Mouse (Mus musculus) lung, postnatal 14 days (tissue): ENCODE measurements around the gene Lhx6.
"Not testable (repeated sequence)": the region's sequence is repeated elsewhere in the genome, so short reads cannot be mapped to it uniquely, and the experiment has no call there.

Source experiments
- DNase-seq: peaks from one replicate; pipeline ENCODE4 v3.0.0; 2021

Lhx6 gene

GRCm38 (mm10) chr2:36104956-36105741 lies at the start of gene Lhx6:
TSS of gene Lhx6 (minus strand) at chr2:36105408.
- no peak for DNase-seq

DNA sequence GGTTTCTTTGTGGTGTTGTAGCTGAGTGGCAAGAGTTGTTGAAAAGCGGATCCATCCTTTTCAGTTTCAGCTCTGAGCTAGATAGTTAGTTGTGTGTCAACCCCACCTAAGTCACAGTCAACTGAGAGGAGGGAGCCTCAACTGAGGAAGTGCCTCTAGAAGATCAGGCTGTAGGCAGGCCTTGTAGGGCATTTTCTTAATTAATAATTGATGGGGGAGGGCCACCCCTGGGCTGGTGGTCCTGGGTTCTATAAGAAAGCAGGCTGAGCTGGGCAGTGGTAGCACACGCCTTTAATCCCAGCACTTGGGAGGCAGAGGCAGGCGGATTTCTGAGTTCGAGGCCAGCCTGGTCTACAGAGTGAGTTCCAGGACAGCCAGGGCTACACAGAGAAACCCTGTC lies 47.2 kb upstream of the Lhx6 start:
- DNase-seq: not testable (repeated sequence)

DNA sequence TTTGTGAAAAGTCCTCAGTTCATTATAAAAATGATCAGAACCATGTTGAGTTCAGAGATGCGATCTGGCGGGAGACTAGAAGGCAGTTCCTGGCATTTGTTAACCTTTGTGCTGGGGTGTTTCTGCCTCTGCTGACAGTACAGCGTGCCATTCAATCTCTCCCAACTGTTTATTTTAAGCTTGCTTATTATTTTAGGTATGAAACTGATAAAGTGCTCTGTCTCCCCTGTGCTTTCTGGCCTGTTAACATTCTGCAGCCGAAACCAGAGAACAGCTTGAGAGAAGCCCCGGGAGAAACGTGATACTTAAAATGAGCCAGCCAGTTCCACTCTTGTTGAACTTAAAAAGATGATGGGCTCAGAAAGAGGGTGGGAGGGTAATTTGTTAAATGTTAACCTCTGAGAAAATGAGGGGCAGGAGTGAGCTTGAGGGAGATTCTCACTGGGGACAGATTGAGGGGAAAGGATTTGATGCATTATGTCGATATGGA lies 43.7 kb upstream of the Lhx6 start:
- DNase-seq: no peak

- no peak for DNase-seq
Measured at GRCm38 (mm10) chr2:36139096-36139495, 33.9 kb upstream of the Lhx6 start.

DNA sequence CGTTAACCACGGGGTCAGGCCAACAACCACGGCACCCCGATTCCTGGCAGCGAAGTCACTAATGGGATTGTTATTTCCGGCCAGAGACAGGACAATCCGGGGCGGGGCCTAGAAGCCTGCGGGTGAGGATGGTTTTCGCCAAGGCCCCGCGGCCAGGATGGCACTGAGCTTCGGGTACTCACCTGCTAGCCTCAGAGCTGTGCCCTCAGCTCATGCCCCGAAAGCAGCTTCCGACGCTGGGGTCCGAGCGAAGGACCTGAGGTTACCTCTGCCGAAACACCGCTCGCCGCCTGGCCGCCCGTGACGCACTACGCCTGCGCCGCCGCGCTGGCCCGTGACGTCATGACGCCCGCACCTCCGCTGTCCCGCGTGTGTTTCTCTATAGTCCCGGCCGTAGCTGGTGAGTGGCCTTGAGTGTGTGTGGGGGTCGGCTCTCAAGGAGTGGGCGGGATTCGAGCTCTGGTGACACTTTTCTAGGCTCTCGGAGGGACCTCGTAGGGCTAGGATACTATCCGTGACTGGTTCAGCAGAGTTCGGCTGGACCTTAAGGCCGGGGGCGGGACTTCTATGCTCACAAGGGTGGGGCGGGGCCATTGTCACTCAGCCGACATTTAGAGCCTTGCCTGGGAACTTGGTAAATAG lies 31.2 kb upstream of the Lhx6 start, which contains the start of the genes Mrrf and Rbm18:
Gene Mrrf, plus strand, starts transcription at position 90 of the 642 bp plus-strand sequence.
Gene Rbm18, minus strand, starts transcription at position 474 of the 642 bp plus-strand sequence.
- DNase-seq: peak; percentile 93

DNA sequence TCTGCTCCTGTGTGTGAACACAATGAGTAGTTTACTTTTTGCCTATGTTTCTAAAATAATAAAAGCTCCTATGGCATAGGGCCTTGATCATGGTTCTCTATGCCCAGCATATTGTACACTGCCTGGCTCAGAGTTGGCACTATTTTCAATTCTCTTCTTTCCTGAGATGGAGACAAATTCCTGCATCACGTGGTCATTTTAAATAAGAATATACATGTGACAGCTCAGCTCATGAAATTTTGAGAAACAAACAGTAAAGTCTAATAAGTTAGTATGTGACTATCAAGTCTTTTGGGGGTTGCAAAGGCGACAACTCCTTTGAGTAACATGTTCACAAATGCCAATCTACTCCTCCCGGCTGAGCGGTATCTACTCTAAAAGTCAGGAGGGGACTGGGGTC lies 30.7 kb upstream of the Lhx6 start:
- no peak for DNase-seq

GRCm38 (mm10) chr2:36129051-36129450 lies 23.8 kb upstream of the Lhx6 start:
- no peak for DNase-seq

DNA sequence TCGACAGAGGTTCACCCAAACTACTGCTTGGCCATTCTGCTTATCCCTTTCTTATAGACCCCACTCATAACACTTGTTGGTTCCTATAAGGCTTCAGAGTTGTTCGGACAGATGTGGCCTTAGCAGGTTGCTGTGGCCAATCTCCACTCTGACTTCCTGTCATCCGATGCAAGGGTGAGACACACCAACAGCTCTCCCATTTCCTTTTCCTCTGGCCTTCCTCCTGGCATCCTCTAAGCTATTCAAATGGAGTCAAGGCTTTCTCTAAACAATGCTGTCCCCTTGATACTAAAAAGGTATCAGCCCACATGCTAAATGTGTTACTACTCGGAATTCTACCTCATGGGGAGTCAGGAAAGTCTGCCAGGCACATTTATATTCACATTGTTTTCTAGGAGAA lies 22.8 kb upstream of the Lhx6 start:
- DNase-seq: peak; percentile 13

- DNase-seq: no peak
Measured at GRCm38 (mm10) chr2:36126795-36127429, 21.7 kb upstream of the Lhx6 start.

- DNase-seq: no peak
Measured at GRCm38 (mm10) chr2:36112632-36113031, 7.4 kb upstream of the Lhx6 start.

GRCm38 (mm10) chr2:36108615-36109014 lies 3.4 kb upstream of the Lhx6 start:
- no peak for DNase-seq

DNA sequence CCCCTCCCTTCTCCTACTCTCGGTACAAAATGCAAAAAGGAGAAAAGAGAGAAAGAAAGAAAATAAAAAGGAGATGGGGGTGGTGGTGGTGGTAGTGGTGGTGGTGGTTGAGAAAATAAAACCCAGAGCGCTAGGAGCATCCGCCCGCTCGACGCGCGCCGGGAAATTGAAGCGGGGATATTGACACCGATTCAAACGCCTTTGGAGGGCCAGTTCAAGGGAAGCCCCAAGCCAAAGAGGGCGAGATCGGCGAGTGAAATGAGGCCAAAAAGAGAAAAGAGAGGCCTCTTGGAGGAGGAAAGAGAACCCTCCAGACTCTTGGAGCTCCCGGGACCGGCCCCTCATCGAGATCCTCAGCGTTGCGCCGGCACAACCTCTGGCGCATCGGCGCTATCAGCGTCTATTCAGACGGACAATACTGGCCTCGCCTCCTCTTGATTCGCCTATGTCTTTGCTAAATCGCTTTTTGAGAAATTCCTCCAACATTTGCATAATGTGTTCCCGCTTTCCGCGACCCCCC lies 712 bp downstream of the Lhx6 start:
- DNase-seq: no peak

DNA sequence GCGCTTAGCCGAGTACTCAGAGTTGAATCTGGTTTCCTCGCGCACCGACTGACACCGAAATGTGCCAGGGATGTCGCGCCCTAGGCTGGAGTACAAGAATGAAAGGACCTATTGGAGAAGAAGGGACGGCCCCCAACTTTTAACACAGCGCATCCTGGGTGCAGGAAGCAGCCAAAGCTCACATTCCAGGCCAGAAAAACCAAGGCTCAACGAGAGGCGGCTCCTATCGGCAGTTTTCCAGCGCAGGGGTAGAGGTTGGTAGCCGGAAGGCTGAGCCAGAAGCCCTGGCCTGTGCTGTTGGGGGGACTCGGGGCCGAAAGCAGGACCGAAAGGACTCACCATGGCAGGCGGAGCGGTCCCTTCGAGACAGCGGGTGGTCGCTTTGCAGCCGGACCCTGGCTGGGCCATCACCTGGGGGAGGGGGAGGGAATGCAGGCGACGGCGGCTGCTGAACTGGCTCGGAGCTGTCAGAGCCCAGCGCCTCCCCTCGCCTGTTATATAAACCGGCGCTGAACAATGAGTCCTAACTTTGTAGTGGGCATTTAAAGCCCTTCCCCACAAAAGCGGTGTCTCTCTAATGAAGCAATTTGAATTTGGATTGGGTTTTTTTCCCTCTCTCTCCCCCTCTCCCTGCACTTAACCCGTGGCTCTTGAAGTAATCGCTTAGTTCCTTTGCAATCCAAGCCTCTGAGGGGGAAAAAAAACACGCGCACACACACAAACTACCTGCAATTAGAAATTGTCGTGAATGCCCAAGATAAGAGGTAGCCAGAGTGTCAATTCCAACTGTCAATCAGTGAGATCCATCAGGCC lies 1.4 kb downstream of the Lhx6 start:
- peak; percentile 12 for DNase-seq

- no peak for DNase-seq
Measured at GRCm38 (mm10) chr2:36103069-36103554, 2.1 kb downstream of the Lhx6 start.

DNA sequence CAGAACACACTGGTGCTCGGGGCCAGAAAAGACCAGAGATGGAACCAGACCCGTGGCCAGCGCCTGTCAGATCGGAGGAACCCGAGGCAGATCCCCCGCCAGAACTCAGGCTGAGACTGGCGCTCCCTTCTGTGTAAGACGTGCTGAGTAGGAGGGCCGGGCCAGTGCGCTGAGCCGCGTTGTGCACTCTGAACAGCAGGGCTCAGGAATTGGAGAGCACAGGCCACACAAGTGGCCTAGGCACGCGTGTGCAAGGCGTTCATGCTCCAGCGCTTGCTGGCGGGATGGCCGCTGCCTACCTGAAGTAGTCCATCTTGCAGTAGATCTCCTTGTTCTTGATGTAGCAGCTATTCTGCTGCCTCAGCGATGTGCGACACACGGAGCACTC lies 2.7 kb downstream of the Lhx6 start:
- peak; percentile 9 for DNase-seq

GRCm38 (mm10) chr2:36101866-36102558 lies 3.2 kb downstream of the Lhx6 start:
- no peak for DNase-seq

DNA sequence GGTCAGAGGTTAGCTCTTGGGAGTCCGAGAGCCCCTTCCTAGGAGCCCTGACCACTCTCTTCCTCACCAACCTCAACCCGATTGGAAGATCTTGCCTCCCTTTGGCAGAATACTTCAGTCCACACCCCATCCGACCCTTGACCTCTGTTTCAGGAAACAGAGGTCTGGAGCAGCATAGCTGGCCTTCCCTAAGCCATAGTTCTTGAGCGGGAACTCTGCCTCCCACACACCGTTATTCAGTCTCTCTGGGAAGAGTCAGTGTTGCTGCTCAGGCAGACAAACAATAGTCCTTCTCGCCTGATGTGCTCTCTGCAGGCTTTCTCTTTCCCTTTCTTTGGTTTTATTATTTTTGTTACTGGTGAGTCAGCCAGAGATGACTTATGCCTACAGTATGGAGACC lies 5.5 kb downstream of the Lhx6 start:
- no peak for DNase-seq

GRCm38 (mm10) chr2:36098021-36098420 lies 7.2 kb downstream of the Lhx6 start:
- no peak for DNase-seq

GRCm38 (mm10) chr2:36097129-36097815 lies 7.9 kb downstream of the Lhx6 start:
- no peak for DNase-seq

DNA sequence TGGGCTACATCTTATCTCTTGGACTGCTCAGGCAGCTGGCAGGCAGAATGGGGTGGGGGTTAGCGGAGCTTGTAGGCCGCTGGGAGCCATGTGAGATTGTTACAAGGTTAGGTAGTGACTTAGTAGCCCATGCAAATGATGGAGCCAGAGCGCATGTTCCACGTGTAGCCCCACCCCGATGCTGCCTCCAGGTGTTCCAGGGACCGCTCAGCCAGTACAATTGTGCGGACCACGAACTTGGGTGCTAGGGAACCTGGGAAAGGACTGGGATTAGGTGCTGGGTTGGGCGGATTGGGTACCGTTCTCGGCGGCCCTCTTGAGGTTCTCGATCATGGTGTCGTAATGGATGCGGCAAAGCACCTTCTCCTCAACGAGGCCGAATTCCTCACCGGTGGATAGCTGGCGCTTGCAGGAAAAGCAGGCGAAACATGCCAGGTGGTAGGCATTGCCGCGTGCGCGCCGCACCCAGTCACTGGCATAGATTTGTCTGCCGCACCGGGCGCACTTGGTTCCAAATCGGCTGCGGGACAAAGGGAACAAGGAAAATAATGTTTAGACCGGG lies 11.2 kb downstream of the Lhx6 start:
- DNase-seq: no peak

- DNase-seq: no peak
Measured at GRCm38 (mm10) chr2:36093301-36093700, 11.9 kb downstream of the Lhx6 start.
